In genomic region chr8:75509299-75509698, GRCm38 (mm10) we compare ENCODE assay signal across 17 mouse cellular contexts.
"Had no signal": no experiment of that assay in that cellular context is flagged by ENCODE, and none has a peak within 500 bp of the region (broad histone marks: within the 10 kb centered on the region; RNA-seq: fewer than 3 reads in every experiment).

No protein-coding gene starts in this region.

- H3K27me3 ChIP-seq: midbrain, embryonic 15.5 days; neural tube, embryonic 13.5 days; neural tube, embryonic 15.5 days had no signal

- H3K36me3 ChIP-seq: midbrain, embryonic 10.5 days; midbrain, embryonic 15.5 days; neural tube, embryonic 13.5 days; neural tube, embryonic 15.5 days had no signal

- DNase-seq: lung, adult 18-20 months; lung, embryonic 14.5 days; lung, postnatal 10 days; lung, postnatal 4 days; right cerebral cortex, adult 18-20 months; right cerebral cortex, postnatal 25 days; right cerebral cortex, postnatal 4 days; spleen, adult 18-20 months; thymus, adult 18-20 months; thymus, postnatal 25 days; thymus, postnatal 4 days had no signal

- H3K27ac ChIP-seq: liver, embryonic 14.5 days; midbrain, embryonic 10.5 days; midbrain, embryonic 15.5 days; neural tube, embryonic 13.5 days; neural tube, embryonic 15.5 days had no signal

- H3K9me3 ChIP-seq: midbrain, embryonic 10.5 days; midbrain, embryonic 15.5 days; neural tube, embryonic 13.5 days; neural tube, embryonic 15.5 days had no signal

- H3K4me2 ChIP-seq: lung, embryonic 14.5 days; midbrain, embryonic 15.5 days; neural tube, embryonic 13.5 days; neural tube, embryonic 15.5 days had no signal

- H3K4me3 ChIP-seq: midbrain, embryonic 10.5 days; midbrain, embryonic 15.5 days; myocyte; neural tube, embryonic 13.5 days; neural tube, embryonic 15.5 days had no signal

- H3K4me1 ChIP-seq: midbrain, embryonic 15.5 days; neural tube, embryonic 13.5 days; neural tube, embryonic 15.5 days had no signal

- ATAC-seq: midbrain, embryonic 15.5 days had no signal

- H3K9ac ChIP-seq: liver, embryonic 14.5 days; lung, embryonic 14.5 days; midbrain, embryonic 15.5 days; neural tube, embryonic 13.5 days; neural tube, embryonic 15.5 days had no signal
